ENCODE assay signal across 12 mouse cellular contexts in the genomic region with DNA sequence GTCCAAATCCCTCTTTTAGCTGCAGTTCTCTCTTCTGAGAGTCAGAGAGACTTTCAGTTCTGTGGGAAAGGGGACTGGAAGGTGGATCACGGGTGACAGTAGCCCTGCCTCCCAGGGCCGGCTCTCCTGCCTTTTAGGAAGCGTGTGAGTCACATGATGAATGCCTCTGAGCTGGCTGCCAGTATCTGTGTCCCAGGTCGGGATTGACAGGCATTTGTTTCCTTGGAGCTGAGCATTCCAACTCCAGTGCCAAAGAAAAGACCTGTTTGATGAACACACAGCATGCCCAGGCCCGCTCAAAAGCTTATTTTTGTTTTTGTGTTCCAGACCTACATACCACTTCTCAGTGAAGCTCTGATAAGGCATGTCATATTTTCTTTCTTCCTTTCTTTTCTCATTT. TPM values are rescaled to one million over a fixed set of nuclear protein-coding genes. Genes with fewer than 3 reads are reported as not detected.
DNase-seq lines count a peak whose midpoint lies in the region; ATAC-seq and TF ChIP-seq lines count a peak whose summit lies in the region.
"Had no signal": no experiment of that assay in that cellular context is flagged by ENCODE, and none has a peak within 500 bp of the region (broad histone marks: within the 10 kb centered on the region; RNA-seq: fewer than 3 reads in every experiment).

No protein-coding gene starts in this region.

- no peak for ATAC-seq in cerebellum, adult (ENCODE audit: insufficient number of reproducible peaks, low FRiP score, low TSS enrichment)

- no peak overlapping the region for H3K4me3 ChIP-seq in cerebellum, adult 2 months (replicated peaks; ENCODE audit: insufficient read depth, low read depth, low read length)
- H3K4me3 ChIP-seq in embryonic facial prominence, embryonic 10.5 days = no peak overlapping the region
- H3K4me3 ChIP-seq: hindbrain, embryonic 13.5 days; megakaryocyte, embryonic 14.5 days; neural tube, embryonic 13.5 days had no signal

- 0 out of 2 replicates have a peak overlapping the region, but pooled peaks have one; percentile 13 for H3K27ac ChIP-seq in cerebellum, adult 2 months (ENCODE audit: insufficient read depth, low read length)
- peak overlapping the region; percentile 35; the same call in 1 of the 2 replicates for H3K27ac ChIP-seq in embryonic facial prominence, embryonic 10.5 days (replicated peaks)
- H3K27ac ChIP-seq: hindbrain, embryonic 13.5 days; neural tube, embryonic 13.5 days had no signal

- H3K4me1 ChIP-seq in cerebellum, adult 2 months (ENCODE audit: control insufficient read depth, insufficient read depth, low read length) = no peaks in the 10 kb centered on the region
- H3K4me1 ChIP-seq in embryonic facial prominence, embryonic 10.5 days = peaks cover 12% of the 10 kb centered on the region
- H3K4me1 ChIP-seq: hindbrain, embryonic 13.5 days; neural tube, embryonic 13.5 days had no signal

- 37% methylated on average over 5 of the region's 5 CpGs for WGBS in cerebellum, adult 2 months
- 46% methylated on average over 5 of the region's 5 CpGs for WGBS in embryonic facial prominence, embryonic 10.5 days

- no peaks in the 10 kb centered on the region for H3K9me3 ChIP-seq in embryonic facial prominence, embryonic 10.5 days
- H3K9me3 ChIP-seq: hindbrain, embryonic 13.5 days; megakaryocyte, embryonic 14.5 days; neural tube, embryonic 13.5 days had no signal

- no peak for DNase-seq in cerebellum, adult 2 months
- DNase-seq in lung, adult 18-20 months = peak; percentile 39 to 51
- no peak for DNase-seq in lung, postnatal 14 days
- no peak for DNase-seq in embryonic facial prominence, embryonic 10.5 days (ENCODE audit: low spot score)
- DNase-seq in kidney, postnatal 25 days = peak; percentile 25 to 58
- DNase-seq in T-cell, adult 2 months (ENCODE audit: low spot score) = no peak
- DNase-seq in right cerebral cortex, postnatal 4 days = no peak
- DNase-seq: cerebellum, adult 9-10 months had no signal

- no peak for TF ChIP-seq CTCF in cerebellum, adult 2 months (IDR thresholded peaks at IDR 0.05; ENCODE audit: borderline replicate concordance, insufficient read depth, low read depth, low read length)

- no peak for TF ChIP-seq POLR2A in cerebellum, adult 2 months (IDR thresholded peaks at IDR 0.05; ENCODE audit: borderline replicate concordance, insufficient read depth, low read length)

- no peaks in the 10 kb centered on the region for H3K36me3 ChIP-seq in embryonic facial prominence, embryonic 10.5 days (replicated peaks)
- H3K36me3 ChIP-seq: hindbrain, embryonic 13.5 days; neural tube, embryonic 13.5 days had no signal

- H3K27me3 ChIP-seq in cerebellum, adult 2 months (ENCODE audit: control insufficient read depth, insufficient read depth, low read length) = no peaks in the 10 kb centered on the region
- H3K27me3 ChIP-seq in embryonic facial prominence, embryonic 10.5 days (replicated peaks; ENCODE audit: low read depth, poor library complexity, severe bottlenecking) = no peaks in the 10 kb centered on the region
- H3K27me3 ChIP-seq: hindbrain, embryonic 13.5 days; megakaryocyte, embryonic 14.5 days; neural tube, embryonic 13.5 days had no signal

RNA-seq across cellular contexts. Expression of a gene that starts 20.3 kb away (rescaled TPM):
- 25.1 and 25.3 TPM in 2 replicates for polyA plus RNA-seq in cerebellum, adult 2 months (2012; rRNA removed)
- 42.9 and 46.8 TPM in 2 replicates for polyA plus RNA-seq in embryonic facial prominence, embryonic 10.5 days (2016; fragmentation: Nextera tagmentation; extraction: Ambion mirVana)

RNA-seq across cellular contexts. Expression of a gene that starts 42.4 kb away (rescaled TPM):
- polyA plus RNA-seq in cerebellum, adult 2 months (2012; rRNA removed) = 4.8 and 5.0 TPM in 2 replicates
- polyA plus RNA-seq in embryonic facial prominence, embryonic 10.5 days (2016; fragmentation: Nextera tagmentation; extraction: Ambion mirVana) = 0.39 and 0.45 TPM in 2 replicates

Comparison
In these comparisons a context has a peak if more than half of its experiments do, and no peak if none do; other contexts are left out.
1. DNase-seq: peak in lung, adult 18-20 months (2 of 2) and kidney, postnatal 25 days (2 of 2); none in cerebellum, adult 2 months (0 of 2), lung, postnatal 14 days (single experiment), embryonic facial prominence, embryonic 10.5 days (single experiment), T-cell, adult 2 months (single experiment) and right cerebral cortex, postnatal 4 days (single experiment).